Mouse (Mus musculus) MEL (cell line): ENCODE results near the gene Uevld. TPM values are rescaled to one million over a fixed set of nuclear protein-coding genes. Genes with fewer than 3 reads are reported as not detected.

Experiments used
- DNase-seq: peaks from one replicate; pipeline ENCODE4 v3.0.0; 2011; ENCODE audit warnings: low read depth, low spot score
- H3K27ac ChIP-seq: 2 replicates; pipeline ENCODE4 v1.5.1; 2012; ENCODE audit warnings: low read depth, mild to moderate bottlenecking, control low read depth, low read length, moderate library complexity; ENCODE audit not compliant: control insufficient read depth
- H3K27me3 ChIP-seq, 2 experiments: fragments of 150-350 bp in 1 of 2; sonication (generic) in 1 of 2; 2 replicates each; pipeline ENCODE4 v1.6.1; 2012; ENCODE audit warnings: low read length in 2 of 2, mild to moderate bottlenecking in 2 of 2, improper control_type of control experiment in 1 of 2, moderate library complexity in 1 of 2; ENCODE audit not compliant: insufficient read depth in 2 of 2, control insufficient read depth in 1 of 2
- H3K36me3 ChIP-seq, 2 experiments: 2 replicates each; pipeline ENCODE4 v1.6.1; 2012 to 2014; ENCODE audit warnings: low read length in 2 of 2, improper control_type of control experiment in 1 of 2, inconsistent platforms in 1 of 2, mild to moderate bottlenecking in 1 of 2; ENCODE audit not compliant: insufficient read depth in 2 of 2, control insufficient read depth in 1 of 2
- H3K4me1 ChIP-seq, 2 experiments: fragments of 150-350 bp in 1 of 2; sonication (generic) in 1 of 2; 2 replicates each; pipeline ENCODE4 v1.6.1; 2012; ENCODE audit warnings: low read length in 2 of 2, improper control_type of control experiment in 1 of 2, mild to moderate bottlenecking in 1 of 2; ENCODE audit not compliant: insufficient read depth in 2 of 2, control insufficient read depth in 1 of 2
- H3K4me3 ChIP-seq, 2 experiments: fragments of 150-350 bp in 1 of 2; sonication (generic) in 1 of 2; 2 replicates each; pipeline ENCODE4 v1.5.1; 2012; ENCODE audit warnings: low read depth in 2 of 2, low read length in 2 of 2, mild to moderate bottlenecking in 2 of 2, moderate library complexity in 2 of 2, control low read depth in 1 of 2, improper control_type of control experiment in 1 of 2; ENCODE audit not compliant: control insufficient read depth in 1 of 2, insufficient read depth in 1 of 2
- H3K79me2 ChIP-seq: 2 replicates; pipeline ENCODE4 v1.6.1; 2012; ENCODE audit warnings: mild to moderate bottlenecking, low read length, moderate library complexity; ENCODE audit not compliant: control insufficient read depth, poor library complexity, insufficient read depth
- H3K9ac ChIP-seq: 2 replicates; pipeline ENCODE4 v1.6.1; 2012; ENCODE audit warnings: low read depth, mild to moderate bottlenecking, control low read depth, low read length, moderate library complexity; ENCODE audit not compliant: control insufficient read depth, poor library complexity, severe bottlenecking
- H3K9me3 ChIP-seq: fragments of 150-350 bp; sonication (generic); replicated peaks from 2 replicates; pipeline ENCODE4 v1.6.1; 2012; ENCODE audit warnings: mild to moderate bottlenecking, low read length, improper control_type of control experiment, moderate library complexity; ENCODE audit not compliant: insufficient read depth
- BHLHE40 ChIP-seq: IDR thresholded peaks from 2 replicates; pipeline ENCODE4 v1.6.1; 2012; ENCODE audit warnings: low read depth, mild to moderate bottlenecking, inconsistent platforms, low read length, improper control_type of control experiment, borderline replicate concordance
- CHD2 ChIP-seq: IDR thresholded peaks from 2 replicates; pipeline ENCODE4 v1.6.1; 2011; ENCODE audit warnings: low read length, improper control_type of control experiment
- CTCF ChIP-seq, 3 experiments: IDR thresholded peaks in 2 of 3; conservative IDR thresholded peaks in 1 of 3; 2 replicates each; pipeline ENCODE4 v1.5.1; 2011 to 2012; ENCODE audit warnings: low read length in 3 of 3, low read depth in 2 of 3, mild to moderate bottlenecking in 2 of 3, improper control_type of control experiment in 1 of 3, inconsistent platforms in 1 of 3, mixed read lengths in 1 of 3, moderate library complexity in 1 of 3; ENCODE audit not compliant: control insufficient read depth in 1 of 3, insufficient read depth in 1 of 3, poor library complexity in 1 of 3, severe bottlenecking in 1 of 3
- ELF1 ChIP-seq: IDR thresholded peaks from 2 replicates; pipeline ENCODE4 v1.6.1; 2014; ENCODE audit warnings: low read depth, mild to moderate bottlenecking, inconsistent platforms, low read length, improper control_type of control experiment, moderate library complexity
- EP300 ChIP-seq, 2 experiments: IDR thresholded peaks; 2 replicates each; pipeline ENCODE4 v1.6.1; 2011; ENCODE audit warnings: improper control_type of control experiment in 2 of 2, low read length in 2 of 2, low read depth in 1 of 2, mild to moderate bottlenecking in 1 of 2
- GABPA ChIP-seq: IDR thresholded peaks from 2 replicates; pipeline ENCODE4 v1.6.1; 2012; ENCODE audit warnings: low read depth, mild to moderate bottlenecking, inconsistent platforms, low read length, improper control_type of control experiment, moderate library complexity
- GATA1 ChIP-seq: IDR thresholded peaks from 2 replicates; pipeline ENCODE4 v1.6.1; 2011; ENCODE audit warnings: low read depth, low read length, improper control_type of control experiment
- HCFC1 ChIP-seq: IDR thresholded peaks from 2 replicates; pipeline ENCODE4 v1.6.1; 2012; ENCODE audit warnings: low read depth, mild to moderate bottlenecking, inconsistent platforms, low read length, improper control_type of control experiment, moderate library complexity
- JUND ChIP-seq: IDR thresholded peaks from 2 replicates; pipeline ENCODE4 v1.6.1; 2011; ENCODE audit warnings: low read depth, mild to moderate bottlenecking, improper control_type of control experiment, low read length
- KAT2A ChIP-seq: conservative IDR thresholded peaks from 2 replicates; pipeline ENCODE4 v1.6.1; 2012; ENCODE audit warnings: low read depth, low read length, improper control_type of control experiment, inconsistent platforms
- MAFK ChIP-seq: IDR thresholded peaks from 2 replicates; pipeline ENCODE4 v1.6.1; 2011; ENCODE audit warnings: low read depth, mild to moderate bottlenecking, low read length, improper control_type of control experiment, borderline replicate concordance
- MAX ChIP-seq: IDR thresholded peaks from 2 replicates; pipeline ENCODE4 v1.6.1; 2011; ENCODE audit warnings: low read length, improper control_type of control experiment
- MAZ ChIP-seq: IDR thresholded peaks from 2 replicates; pipeline ENCODE4 v1.6.1; 2012; ENCODE audit warnings: low read depth, mild to moderate bottlenecking, inconsistent platforms, low read length, improper control_type of control experiment
- MEF2A ChIP-seq: IDR thresholded peaks from 2 replicates; pipeline ENCODE4 v1.6.1; 2014; ENCODE audit warnings: low read depth, mild to moderate bottlenecking, inconsistent platforms, low read length, improper control_type of control experiment; ENCODE audit not compliant: poor library complexity, insufficient replicate concordance, severe bottlenecking; ENCODE audit errors: extremely low read depth
- MXI1 ChIP-seq: IDR thresholded peaks from 2 replicates; pipeline ENCODE4 v1.6.1; 2011; ENCODE audit warnings: mild to moderate bottlenecking, low read depth, low read length, improper control_type of control experiment
- MYB ChIP-seq: IDR thresholded peaks from 2 replicates; pipeline ENCODE4 v1.6.1; 2011; ENCODE audit warnings: mild to moderate bottlenecking, low read depth, low read length, improper control_type of control experiment
- MYC ChIP-seq: IDR thresholded peaks from 2 replicates; pipeline ENCODE4 v1.6.1; 2011; ENCODE audit warnings: low read depth, mild to moderate bottlenecking, low read length, improper control_type of control experiment, moderate library complexity
- POLR2A ChIP-seq, 2 experiments: IDR thresholded peaks; 2 replicates each; pipeline ENCODE4 v1.6.1; 2011 to 2012; ENCODE audit warnings: low read length in 2 of 2, mild to moderate bottlenecking in 2 of 2, control low read depth in 1 of 2, improper control_type of control experiment in 1 of 2, low read depth in 1 of 2, moderate library complexity in 1 of 2; ENCODE audit not compliant: control insufficient read depth in 1 of 2, insufficient read depth in 1 of 2, poor library complexity in 1 of 2
- POLR2AphosphoS2 ChIP-seq: IDR thresholded peaks from 2 replicates; pipeline ENCODE4 v1.6.1; 2011; ENCODE audit warnings: low read length, improper control_type of control experiment
- RAD21 ChIP-seq: IDR thresholded peaks from 2 replicates; pipeline ENCODE4 v1.6.1; 2011; ENCODE audit warnings: mild to moderate bottlenecking, low read depth, low read length, improper control_type of control experiment
- RCOR1 ChIP-seq: IDR thresholded peaks from 2 replicates; pipeline ENCODE4 v1.6.1; 2012; ENCODE audit warnings: low read depth, mild to moderate bottlenecking, inconsistent platforms, low read length, improper control_type of control experiment
- SIN3A ChIP-seq: IDR thresholded peaks from 2 replicates; pipeline ENCODE4 v1.6.1; 2012; ENCODE audit warnings: low read length, improper control_type of control experiment, inconsistent platforms
- SMC3 ChIP-seq: IDR thresholded peaks from 2 replicates; pipeline ENCODE4 v1.6.1; 2011; ENCODE audit warnings: low read depth, low read length, improper control_type of control experiment
- TCF12 ChIP-seq: IDR thresholded peaks from 2 replicates; pipeline ENCODE4 v1.6.1; 2014; ENCODE audit warnings: low read depth, mild to moderate bottlenecking, inconsistent platforms, low read length, improper control_type of control experiment, moderate library complexity
- UBTF ChIP-seq: IDR thresholded peaks from 2 replicates; pipeline ENCODE4 v1.6.1; 2012; ENCODE audit warnings: low read depth, mild to moderate bottlenecking, inconsistent platforms, low read length, improper control_type of control experiment, moderate library complexity, borderline replicate concordance; ENCODE audit not compliant: insufficient read depth
- USF1 ChIP-seq: IDR thresholded peaks from 2 replicates; pipeline ENCODE4 v1.6.1; 2014; ENCODE audit warnings: low read depth, mild to moderate bottlenecking, inconsistent platforms, low read length, improper control_type of control experiment, moderate library complexity
- ZKSCAN1 ChIP-seq: IDR thresholded peaks from 2 replicates; pipeline ENCODE4 v1.6.1; 2012; ENCODE audit warnings: low read depth, mild to moderate bottlenecking, inconsistent platforms, low read length, improper control_type of control experiment, moderate library complexity
- ZMIZ1 ChIP-seq: IDR thresholded peaks from 2 replicates; pipeline ENCODE4 v1.6.1; 2012; ENCODE audit warnings: low read depth, mild to moderate bottlenecking, inconsistent platforms, low read length, improper control_type of control experiment, moderate library complexity
- ZNF384 ChIP-seq: IDR thresholded peaks from 2 replicates; pipeline ENCODE4 v1.6.1; 2012; ENCODE audit warnings: low read depth, mild to moderate bottlenecking, inconsistent platforms, low read length, improper control_type of control experiment
- polyA plus RNA-seq, 2 experiments: library from polyadenylated mRNA; stranded (reverse) in 1 of 2; unstranded in 1 of 2; fragments of >175 nt in 1 of 2; fragments of >200 nt in 1 of 2; gene quantifications; 2 replicates each; pipeline versions ENCODE4 v1.2.1 to v1.2.4; 2012; ENCODE audit warnings: low replicate concordance in 2 of 2, low read depth in 1 of 2; ENCODE audit not compliant: insufficient read length in 2 of 2, insufficient read depth in 1 of 2, missing spikeins in 1 of 2
- total RNA-seq: library from RNA; depleted of rRNA; stranded (reverse); fragments of 300-350 nt; gene quantifications from 2 replicates; pipeline ENCODE4 v1.2.3, GENCODE M21; 2012

Gene Uevld
- total and polyA plus RNA-seq, 3 experiments = 1.9 to 5.4 TPM; not detected in 1

- TF ChIP-seq TCF12 = no peak
- no peak for TF ChIP-seq GATA1
- TF ChIP-seq SIN3A = no peak
- no peak for TF ChIP-seq ZNF384
- TF ChIP-seq JUND = no peak
Measured at GRCm38 (mm10) chr7:46935847-46936246, 22.5 kb downstream of the Uevld start (continued).

- Histone ChIP-seq H3K36me3 (peaks cover 0 to 2% of the 10 kb centered on the region in 2 experiments; a peak in 2 of 4 replicates), H3K9me3 (no peaks in the 10 kb centered on the region)
Measured at GRCm38 (mm10) chr7:46934788-46935187, 23.5 kb downstream of the Uevld start.

GRCm38 (mm10) chr7:46931370-46931769 lies 27.0 kb downstream of the Uevld start:
- no peaks in the 10 kb centered on the region for H3K36me3 ChIP-seq

More at GRCm38 (mm10) chr7:46934788-46935187, 23.5 kb downstream of the Uevld start:
- no peak for DNase-seq
- TF ChIP-seq EP300 (IDR thresholded peaks at IDR 0.05; ENCODE audit: low read depth in 1 of 2, low read length in 2 of 2) (no peak), JUND (no peak), GABPA (no peak), ELF1 (no peak), MAZ (no peak), SMC3 (no peak), RAD21 (no peak), KAT2A (no peak), CTCF (IDR thresholded peaks at IDR 0.05 in 2 of 3, conservative IDR thresholded peaks at IDR 0.05 in 1 of 3; ENCODE audit: control insufficient read depth in 1 of 3, insufficient read depth in 1 of 3, low read depth in 2 of 3, low read length in 3 of 3, poor library complexity in 1 of 3, severe bottlenecking in 1 of 3) (no peak), BHLHE40 (no peak), ZKSCAN1 (no peak), MYB (no peak), MAFK (no peak), CHD2 (no peak), TCF12 (no peak), RCOR1 (no peak), MYC (no peak), ZMIZ1 (no peak), HCFC1 (no peak), MAX (no peak)
- H3K4me1 ChIP-seq = no peaks in the 10 kb centered on the region
- H3K79me2 ChIP-seq = no peaks in the 10 kb centered on the region
- H3K9ac ChIP-seq = no peak overlapping the region
- H3K27ac ChIP-seq = no peak overlapping the region
- H3K27me3 ChIP-seq = no peaks in the 10 kb centered on the region
- no peak overlapping the region for H3K4me3 ChIP-seq

More at GRCm38 (mm10) chr7:46931370-46931769, 27.0 kb downstream of the Uevld start:
- Histone ChIP-seq H3K27ac (no peak overlapping the region), H3K79me2 (no peaks in the 10 kb centered on the region), H3K4me1 (no peaks in the 10 kb centered on the region), H3K9ac (no peak overlapping the region), H3K4me3 (no peak overlapping the region), H3K9me3 (no peaks in the 10 kb centered on the region), H3K27me3 (no peaks in the 10 kb centered on the region)
- no peak for DNase-seq
- TF ChIP-seq POLR2AphosphoS2 (no peak), POLR2A (IDR thresholded peaks at IDR 0.05; ENCODE audit: control insufficient read depth in 1 of 2, insufficient read depth in 1 of 2, low read depth in 1 of 2, low read length in 2 of 2, poor library complexity in 1 of 2) (no peak), GABPA (no peak), MAFK (no peak), HCFC1 (no peak), BHLHE40 (no peak), MEF2A (no peak), RAD21 (no peak), UBTF (no peak), MAZ (no peak), USF1 (no peak), MXI1 (no peak), KAT2A (no peak)
